ENCODE assay signal across 9 mouse cellular contexts in the genomic region with DNA sequence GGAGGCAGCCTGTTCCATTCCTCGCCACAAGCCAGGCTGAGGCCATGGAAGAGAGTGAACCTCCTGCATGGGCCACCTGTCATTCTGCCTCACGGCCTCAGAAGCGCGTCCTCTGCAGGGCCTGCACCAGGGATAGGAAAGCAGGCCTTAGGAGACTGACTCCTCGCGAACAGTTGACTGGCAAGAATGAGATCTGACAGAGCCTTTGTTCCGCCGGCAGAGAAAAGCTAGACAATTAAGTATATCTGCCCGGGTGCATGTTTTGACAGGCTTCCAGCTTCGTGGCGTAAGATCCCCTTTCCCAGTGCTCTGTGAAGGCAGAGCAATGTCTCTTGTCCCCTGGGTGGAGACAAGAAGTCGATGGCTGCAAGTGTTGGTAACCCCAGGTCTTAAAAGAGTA. TPM values are rescaled to one million over a fixed set of nuclear protein-coding genes. Genes with fewer than 3 reads are reported as not detected.
DNase-seq lines count a peak whose midpoint lies in the region; ATAC-seq and TF ChIP-seq lines count a peak whose summit lies in the region.
"Had no signal": no experiment of that assay in that cellular context is flagged by ENCODE, and none has a peak within 500 bp of the region (broad histone marks: within the 10 kb centered on the region; RNA-seq: fewer than 3 reads in every experiment).

No protein-coding gene starts in this region.

- H3K36me3 ChIP-seq in neural tube, embryonic 12.5 days, result peaks cover 3% of the 10 kb centered on the region; the same call in 1 of the 2 replicates

- H3K4me2 ChIP-seq in neural tube, embryonic 12.5 days (replicated peaks), result peak overlapping the region; percentile 46

- no peak for TF ChIP-seq CTCF in layer of hippocampus, adult 2 months (conservative IDR thresholded peaks at IDR 0.05)

- 10% methylated on average over 12 of the region's 12 CpGs for WGBS in neural tube, embryonic 12.5 days

- H3K4me1 ChIP-seq in neural tube, embryonic 12.5 days, result peaks cover 48% of the 10 kb centered on the region

- no peaks in the 10 kb centered on the region for H3K9me3 ChIP-seq in neural tube, embryonic 12.5 days

- H3K27ac ChIP-seq in layer of hippocampus, adult 2 months, result peak overlapping the region; percentile 37
- 0 out of 2 replicates have a peak overlapping the region, but pooled peaks have one; percentile 53 for H3K27ac ChIP-seq in neural tube, embryonic 12.5 days

- no peak for DNase-seq in layer of hippocampus, adult 2 months (ENCODE audit: low spot score in 2 of 2)
- no peak for DNase-seq in layer of hippocampus, postnatal 10 days (ENCODE audit: low spot score in 2 of 2)
- DNase-seq in embryo, embryonic 10 days (ENCODE audit: low spot score), result peak; percentile 69
- DNase-seq in heart, postnatal 4 days, result peak; percentile 20
- no peak for DNase-seq in c-Kit-positive CD71-positive TER-119-positive erythroid progenitor cells, embryonic 14.5 days (ENCODE audit: low spot score)
- DNase-seq in right cerebral cortex, postnatal 4 days, result no peak
- DNase-seq: right cerebral cortex, postnatal 14 days had no signal

- ATAC-seq in neural tube, embryonic 12.5 days (ENCODE audit: low FRiP score, low read depth), result no peak
- ATAC-seq: Patski had no signal

- H3K9ac ChIP-seq in neural tube, embryonic 12.5 days, result 0 out of 2 replicates have a peak overlapping the region, but pooled peaks have one; percentile 35

- H3K4me3 ChIP-seq in layer of hippocampus, adult 2 months, result no peak overlapping the region
- no peak overlapping the region for H3K4me3 ChIP-seq in neural tube, embryonic 12.5 days

- H3K27me3 ChIP-seq in neural tube, embryonic 12.5 days (replicated peaks), result no peaks in the 10 kb centered on the region
- H3K27me3 ChIP-seq: Patski had no signal

RNA-seq across cellular contexts. Expression of a gene that starts 32.0 kb away (rescaled TPM):
- 10 to 100 TPM in 1 of 2 experiments, 1 to 10 TPM in 1; 9.7 to 12.1 TPM for total RNA-seq in layer of hippocampus, adult 2 months (2021)
- 10 to 100 TPM; 10.8 to 11.3 TPM for total RNA-seq in layer of hippocampus, postnatal 10 days (2021)
- total RNA-seq in heart, postnatal 4 days (2021), result 1 to 10 TPM; 8.8 to 9.3 TPM
- polyA plus RNA-seq in neural tube, embryonic 12.5 days (2016; fragmentation: Nextera tagmentation; extraction: Ambion mirVana), result 32.1 and 34.3 TPM in 2 replicates

Comparison
In these comparisons a context has a peak if more than half of its experiments do, and no peak if none do; other contexts are left out.
1. DNase-seq: peak in embryo, embryonic 10 days (single experiment) and heart, postnatal 4 days (single experiment); none in layer of hippocampus, adult 2 months (0 of 2), layer of hippocampus, postnatal 10 days (0 of 2), c-Kit-positive CD71-positive TER-119-positive erythroid progenitor cells, embryonic 14.5 days (single experiment) and right cerebral cortex, postnatal 4 days (single experiment).